Mouse (Mus musculus): ENCODE results near the gene Pabpc6.

- no peak for TF ChIP-seq POLR2A (IDR thresholded peaks at IDR 0.05; ENCODE audit: insufficient read depth, low read length)
- no peak for TF ChIP-seq CTCF (IDR thresholded peaks at IDR 0.05; ENCODE audit: low read depth, low read length)
These were observed 39.4 kb upstream of the Pabpc6 start for GRCm38 (mm10) chr17:9708888-9709287.

Data from ES-Bruce4 (cell line).